Mouse (Mus musculus) CH12.LX (cell line): Measurements from ENCODE around the gene Rfx4. TPM values are rescaled to one million over a fixed set of nuclear protein-coding genes. Genes with fewer than 3 reads are reported as not detected.

Experiments
- DNase-seq: peaks from one replicate; pipeline ENCODE4 v3.0.0-alpha.2; 2013; ENCODE audit errors: extremely low read depth
- H3K27ac ChIP-seq: 2 replicates; pipeline ENCODE4 v1.5.1; 2012; ENCODE audit warnings: low read depth, mild to moderate bottlenecking, control low read depth, moderate library complexity; ENCODE audit not compliant: insufficient read depth
- H3K27me3 ChIP-seq: replicated peaks from 2 replicates; pipeline ENCODE3; 2012; ENCODE audit warnings: inconsistent platforms
- H3K36me3 ChIP-seq, 2 experiments: replicated peaks in 1 of 2; 2 replicates each; pipeline versions ENCODE3 to v1.6.1; 2012; ENCODE audit warnings: inconsistent platforms in 1 of 2, low read length in 1 of 2, mild to moderate bottlenecking in 1 of 2, mixed read lengths in 1 of 2, moderate library complexity in 1 of 2; ENCODE audit not compliant: control insufficient read depth in 1 of 2, insufficient read depth in 1 of 2
- H3K4me1 ChIP-seq, 2 experiments: 2 replicates each; pipeline ENCODE4 v1.6.1; 2012; ENCODE audit warnings: inconsistent platforms in 1 of 2, moderate library complexity in 1 of 2; ENCODE audit not compliant: insufficient read depth in 2 of 2, control insufficient read depth in 1 of 2
- H3K4me2 ChIP-seq: 2 replicates; pipeline ENCODE4 v1.6.1; 2012; ENCODE audit warnings: low read depth, mild to moderate bottlenecking, control low read depth; ENCODE audit not compliant: poor library complexity, insufficient read depth, severe bottlenecking
- H3K4me3 ChIP-seq, 3 experiments: fragments of 150-350 bp in 1 of 3; sonication (generic) in 1 of 3; replicated peaks in 1 of 3; 2 replicates each; pipeline versions ENCODE3 to v1.5.1; 2011 to 2012; ENCODE audit warnings: low read depth in 2 of 3, low read length in 2 of 3, mild to moderate bottlenecking in 2 of 3, moderate library complexity in 2 of 3, control low read depth in 1 of 3, improper control_type of control experiment in 1 of 3, inconsistent platforms in 1 of 3, mixed read lengths in 1 of 3; ENCODE audit not compliant: poor library complexity in 1 of 3
- H3K79me2 ChIP-seq: replicated peaks from 2 replicates; pipeline ENCODE4 v1.6.1; 2012; ENCODE audit warnings: mild to moderate bottlenecking, moderate library complexity; ENCODE audit not compliant: control insufficient read depth, poor library complexity, insufficient read depth, severe bottlenecking; ENCODE audit errors: extremely low read depth
- H3K9ac ChIP-seq: 2 replicates; pipeline ENCODE4 v1.6.1; 2012; ENCODE audit warnings: low read depth, mild to moderate bottlenecking, control low read depth, moderate library complexity; ENCODE audit not compliant: insufficient read depth
- H3K9me3 ChIP-seq: replicated peaks from 2 replicates; pipeline ENCODE3; 2012; ENCODE audit warnings: low read length, inconsistent platforms, mixed read lengths
- BHLHE40 ChIP-seq: IDR thresholded peaks from 2 replicates; pipeline ENCODE4 v1.6.1; 2011; ENCODE audit warnings: mild to moderate bottlenecking, low read depth, low read length, improper control_type of control experiment
- CHD2 ChIP-seq: IDR thresholded peaks from 2 replicates; pipeline ENCODE4 v1.6.1; 2011; ENCODE audit warnings: low read length, improper control_type of control experiment
- CTCF ChIP-seq, 2 experiments: IDR thresholded peaks in 1 of 2; conservative IDR thresholded peaks in 1 of 2; 2 replicates each; pipeline ENCODE4 v1.5.1; 2011 to 2012; ENCODE audit warnings: low read depth in 2 of 2, low read length in 2 of 2, improper control_type of control experiment in 1 of 2, inconsistent platforms in 1 of 2, mild to moderate bottlenecking in 1 of 2, moderate library complexity in 1 of 2
- ELF1 ChIP-seq: IDR thresholded peaks from 2 replicates; pipeline ENCODE4 v1.6.1; 2014; ENCODE audit warnings: low read depth, mild to moderate bottlenecking, inconsistent platforms, low read length, improper control_type of control experiment
- EP300 ChIP-seq: IDR thresholded peaks from 2 replicates; pipeline ENCODE4 v1.6.1; 2011; ENCODE audit warnings: low read length, improper control_type of control experiment
- GABPA ChIP-seq: IDR thresholded peaks from 2 replicates; pipeline ENCODE4 v1.6.1; 2012; ENCODE audit warnings: low read depth, low read length, improper control_type of control experiment, inconsistent platforms; ENCODE audit not compliant: insufficient replicate concordance
- IRF4 ChIP-seq: IDR thresholded peaks from 2 replicates; pipeline ENCODE4 v1.6.1; 2014; ENCODE audit warnings: low read depth, mild to moderate bottlenecking, inconsistent platforms, low read length, improper control_type of control experiment
- JUN ChIP-seq: IDR thresholded peaks from 2 replicates; pipeline ENCODE4 v1.6.1; 2011; ENCODE audit warnings: low read depth, mild to moderate bottlenecking, low read length, improper control_type of control experiment, moderate library complexity; ENCODE audit not compliant: insufficient read depth
- JUND ChIP-seq: conservative IDR thresholded peaks from 2 replicates; pipeline ENCODE4 v1.6.1; 2011; ENCODE audit warnings: low read depth, low read length, improper control_type of control experiment
- KAT2A ChIP-seq: IDR thresholded peaks from 2 replicates; pipeline ENCODE4 v1.6.1; 2012; ENCODE audit warnings: low read length, improper control_type of control experiment, inconsistent platforms; ENCODE audit not compliant: insufficient replicate concordance
- MAFK ChIP-seq: IDR thresholded peaks from 2 replicates; pipeline ENCODE4 v1.6.1; 2011; ENCODE audit warnings: low read length, improper control_type of control experiment; ENCODE audit not compliant: insufficient replicate concordance
- MAX ChIP-seq: IDR thresholded peaks from 2 replicates; pipeline ENCODE4 v1.6.1; 2011; ENCODE audit warnings: low read length, improper control_type of control experiment
- MAZ ChIP-seq: IDR thresholded peaks from 2 replicates; pipeline ENCODE4 v1.6.1; 2012; ENCODE audit warnings: low read depth, mild to moderate bottlenecking, inconsistent platforms, low read length, improper control_type of control experiment, moderate library complexity
- MEF2A ChIP-seq: IDR thresholded peaks from 2 replicates; pipeline ENCODE4 v1.6.1; 2014; ENCODE audit warnings: low read depth, mild to moderate bottlenecking, inconsistent platforms, low read length, improper control_type of control experiment, borderline replicate concordance
- MXI1 ChIP-seq: IDR thresholded peaks from 2 replicates; pipeline ENCODE4 v1.6.1; 2011; ENCODE audit warnings: mild to moderate bottlenecking, low read depth, low read length, improper control_type of control experiment
- MYC ChIP-seq: IDR thresholded peaks from 2 replicates; pipeline ENCODE4 v1.6.1; 2011; ENCODE audit warnings: low read depth, mild to moderate bottlenecking, improper control_type of control experiment, low read length
- NELFE ChIP-seq: IDR thresholded peaks from 2 replicates; pipeline ENCODE4 v1.6.1; 2011; ENCODE audit warnings: low read depth, low read length, improper control_type of control experiment
- NRF1 ChIP-seq: IDR thresholded peaks from 2 replicates; pipeline ENCODE4 v1.6.1; 2014; ENCODE audit warnings: low read depth, mild to moderate bottlenecking, inconsistent platforms, low read length, improper control_type of control experiment, moderate library complexity
- PAX5 ChIP-seq: IDR thresholded peaks from 2 replicates; pipeline ENCODE4 v1.6.1; 2012; ENCODE audit warnings: low read length, inconsistent platforms, mixed read lengths
- POLR2A ChIP-seq: IDR thresholded peaks from 2 replicates; pipeline ENCODE4 v1.6.1; 2011; ENCODE audit warnings: low read depth, mild to moderate bottlenecking, improper control_type of control experiment, low read length
- POLR2AphosphoS2 ChIP-seq: IDR thresholded peaks from 2 replicates; pipeline ENCODE4 v1.6.1; 2011; ENCODE audit warnings: low read depth, low read length, improper control_type of control experiment
- RAD21 ChIP-seq: IDR thresholded peaks from 2 replicates; pipeline ENCODE4 v1.6.1; 2011; ENCODE audit warnings: low read depth, mild to moderate bottlenecking, low read length, improper control_type of control experiment, moderate library complexity
- RCOR1 ChIP-seq: conservative IDR thresholded peaks from 2 replicates; pipeline ENCODE4 v1.6.1; 2012; ENCODE audit warnings: low read depth, mild to moderate bottlenecking, inconsistent platforms, low read length, improper control_type of control experiment
- TBP ChIP-seq: conservative IDR thresholded peaks from 2 replicates; pipeline ENCODE4 v1.6.1; 2011; ENCODE audit warnings: low read depth, low read length, improper control_type of control experiment
- UBTF ChIP-seq: IDR thresholded peaks from 2 replicates; pipeline ENCODE4 v1.6.1; 2012; ENCODE audit warnings: low read depth, mild to moderate bottlenecking, inconsistent platforms, low read length, improper control_type of control experiment, moderate library complexity
- USF1 ChIP-seq: IDR thresholded peaks from 2 replicates; pipeline ENCODE4 v1.6.1; 2014; ENCODE audit warnings: low read depth, mild to moderate bottlenecking, inconsistent platforms, low read length, improper control_type of control experiment
- USF2 ChIP-seq: conservative IDR thresholded peaks from 2 replicates; pipeline ENCODE4 v1.6.1; 2011; ENCODE audit warnings: low read depth, low read length, improper control_type of control experiment
- dilution Hi-C: fragments of 300-500 bp; cut with MboI; formaldehyde crosslinking; loops from 2 replicates; pipeline ENCODE4 v1.14.3; 2020; ENCODE audit warnings: low sequenced_read_pairs; ENCODE audit not compliant: extremely low pct_unique_long_range_greater_than_20kb, extremely low pct_ligation_motif_present
- in situ Hi-C: fragments of 300-500 bp; cut with MboI; formaldehyde crosslinking; loops from 3 replicates; pipeline ENCODE4 v1.14.3; 2019; ENCODE audit warnings: low sequenced_read_pairs, low pct_ligation_motif_present, low pct_unique_long_range_greater_than_20kb, mixed read lengths
- polyA plus RNA-seq: library from polyadenylated mRNA; unstranded; fragments of >175 nt; gene quantifications from 2 replicates; pipeline ENCODE4 v1.2.1, GENCODE M21; 2012; ENCODE audit warnings: low read depth; ENCODE audit not compliant: insufficient read length
- total RNA-seq, 2 experiments: library from RNA; depleted of rRNA; stranded (reverse); fragments of 300-350 nt in 1 of 2; fragments of >200 nt in 1 of 2; gene quantifications; 2 replicates each; pipeline ENCODE4 v1.2.3; 2012 to 2014

The Rfx4 gene
- total and polyA plus RNA-seq, 3 experiments = 0.04 TPM; not detected in 2

DNA sequence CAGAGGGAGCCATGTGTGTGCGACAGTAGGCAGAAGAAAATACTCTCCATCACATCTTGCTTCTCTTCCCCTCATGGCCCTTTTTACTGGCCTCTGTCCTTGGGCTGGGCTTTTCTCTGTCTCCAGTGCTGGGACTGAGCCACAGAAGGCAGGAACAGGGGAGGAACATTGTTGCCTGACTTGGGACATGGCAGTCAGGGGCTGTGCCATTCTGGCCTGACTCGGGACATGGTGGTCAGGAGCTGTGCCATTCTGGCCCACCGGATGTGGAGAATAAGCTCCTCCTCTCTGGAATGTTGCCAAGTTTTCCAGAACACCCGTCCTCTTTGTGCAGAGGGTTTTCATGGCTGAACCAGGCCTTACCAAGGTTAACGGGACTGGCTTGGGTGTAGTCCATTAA lies 21.2 kb downstream of the Rfx4 start:
- H3K4me3 ChIP-seq = no peak overlapping the region
- no peaks in the 10 kb centered on the region for H3K79me2 ChIP-seq
- H3K4me2 ChIP-seq = no peak overlapping the region
- H3K27ac ChIP-seq = no peak overlapping the region
- dilution Hi-C loops (no loop called here), in situ Hi-C loops (no loop called here)
- DNase-seq = no peak
- H3K4me1 ChIP-seq = peaks cover 6 to 39% of the 10 kb centered on the region in 2 experiments
- H3K9ac ChIP-seq = no peak overlapping the region
- H3K36me3 ChIP-seq = no peaks in the 10 kb centered on the region
- TF ChIP-seq GABPA = no peak
- TF ChIP-seq CHD2 = no peak
- no peak for TF ChIP-seq EP300
- no peak for TF ChIP-seq MAZ
- no peak for TF ChIP-seq RCOR1
- TF ChIP-seq NRF1 = no peak
- TF ChIP-seq POLR2AphosphoS2 = no peak
- TF ChIP-seq IRF4 = no peak
- TF ChIP-seq USF2 = no peak
- no peak for TF ChIP-seq UBTF
- no peak for TF ChIP-seq RAD21
- no peak for TF ChIP-seq ELF1
- no peak for TF ChIP-seq BHLHE40
- no peak for TF ChIP-seq TBP
- TF ChIP-seq MYC = no peak
- TF ChIP-seq MXI1 = no peak
- no peak for TF ChIP-seq JUND
- TF ChIP-seq PAX5 = no peak
- no peak for TF ChIP-seq MAFK
- no peaks in the 10 kb centered on the region for H3K9me3 ChIP-seq
- peaks cover 14% of the 10 kb centered on the region for H3K27me3 ChIP-seq

GRCm38 (mm10) chr10:84777974-84778373 lies 22.1 kb downstream of the Rfx4 start:
- no peak overlapping the region for H3K4me3 ChIP-seq
- no peak overlapping the region for H3K27ac ChIP-seq
- TF ChIP-seq UBTF (no peak), GABPA (no peak), MYC (no peak), USF1 (no peak), MEF2A (no peak), JUN (no peak), NELFE (no peak), PAX5 (no peak), MAZ (no peak), CTCF (conservative IDR thresholded peaks at IDR 0.05 in 1 of 2, IDR thresholded peaks at IDR 0.05 in 1 of 2; ENCODE audit: low read depth in 2 of 2, low read length in 2 of 2) (no peak), POLR2A (no peak), MAX (no peak), CHD2 (no peak), KAT2A (no peak), BHLHE40 (no peak)
- no peak overlapping the region for H3K9ac ChIP-seq
- dilution Hi-C loops = no loop called here
- H3K36me3 ChIP-seq = no peaks in the 10 kb centered on the region
- in situ Hi-C loops = no loop called here
- peaks cover 6 to 35% of the 10 kb centered on the region in 2 experiments for H3K4me1 ChIP-seq
- no peak for DNase-seq
- H3K4me2 ChIP-seq = no peak overlapping the region
- no peaks in the 10 kb centered on the region for H3K79me2 ChIP-seq
- peaks cover 12% of the 10 kb centered on the region for H3K27me3 ChIP-seq
- no peaks in the 10 kb centered on the region for H3K9me3 ChIP-seq
